In the genomic region with DNA sequence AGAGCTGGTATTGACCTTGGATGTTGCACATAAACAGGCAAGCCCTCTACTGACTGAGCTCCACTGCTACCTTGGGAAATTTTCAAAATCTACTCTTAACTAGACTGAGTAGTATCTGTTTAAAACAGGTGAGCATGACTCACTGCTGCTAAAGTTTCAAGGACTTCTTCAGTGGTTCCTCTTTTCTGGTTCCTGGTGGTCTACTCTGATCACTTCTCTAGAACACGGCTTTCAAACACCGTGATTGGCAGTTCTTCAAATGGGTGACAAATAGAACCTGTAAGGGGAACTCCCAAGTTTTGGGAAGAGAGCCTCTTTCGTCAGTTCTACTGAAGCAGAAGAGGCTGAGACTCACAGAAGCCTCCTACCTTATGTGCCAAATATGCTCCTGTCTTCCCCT, we compare ENCODE assay signal across 1 mouse cellular context.
TF ChIP-seq lines count a peak whose summit lies in the region.

No protein-coding gene starts in this region.

TF ChIP-seq in CH12.LX, 34 proteins besides CTCF, POLR2A, EP300 and RAD21 (continued from another document):
- peak; percentile 85 for TF ChIP-seq JUN (IDR thresholded peaks at IDR 0.05; ENCODE audit: insufficient read depth, low read depth, low read length)
- TF ChIP-seq NRF1 (IDR thresholded peaks at IDR 0.05; ENCODE audit: low read depth, low read length) = no peak
- no peak for TF ChIP-seq USF1 (IDR thresholded peaks at IDR 0.05; ENCODE audit: low read depth, low read length)
- TF ChIP-seq POLR2AphosphoS2 (IDR thresholded peaks at IDR 0.05; ENCODE audit: low read depth, low read length) = no peak
- TF ChIP-seq CHD2 (IDR thresholded peaks at IDR 0.05; ENCODE audit: low read length) = no peak
- TF ChIP-seq ZC3H11A (IDR thresholded peaks at IDR 0.05; ENCODE audit: low read depth, low read length) = no peak
- no peak for TF ChIP-seq MAZ (IDR thresholded peaks at IDR 0.05; ENCODE audit: low read depth, low read length)
- TF ChIP-seq MEF2A (IDR thresholded peaks at IDR 0.05; ENCODE audit: borderline replicate concordance, low read depth, low read length) = peak; percentile 64; the same call in 1 of the 2 replicates
- no peak for TF ChIP-seq SMC3 (IDR thresholded peaks at IDR 0.05; ENCODE audit: low read depth, low read length)
- peak; percentile 59 for TF ChIP-seq BHLHE40 (IDR thresholded peaks at IDR 0.05; ENCODE audit: low read depth, low read length)
